Mouse (Mus musculus) hindbrain, embryonic 12.5 days (tissue): ENCODE data around the gene Uap1. TPM values are rescaled to one million over a fixed set of nuclear protein-coding genes. Genes with fewer than 3 reads are reported as not detected.

Experiments used
- ATAC-seq: fragments of 200-750 bp; cut with Nextera tagmentation; 2 replicates; pipeline ENCODE4 v1.8.0; 2017; ENCODE audit warnings: moderate TSS enrichment; ENCODE audit not compliant: low FRiP score
- H3K27ac ChIP-seq: fragments of 300-500 bp; sonication (generic); 2 replicates; pipeline ENCODE4 v1.5.1; 2016; ENCODE audit warnings: mild to moderate bottlenecking
- H3K27me3 ChIP-seq: fragments of 300-500 bp; sonication (generic); 2 replicates; pipeline ENCODE4 v1.6.1; 2016; ENCODE audit warnings: mild to moderate bottlenecking
- H3K36me3 ChIP-seq: fragments of 300-500 bp; sonication (generic); 2 replicates; pipeline ENCODE4 v1.6.1; 2016; ENCODE audit warnings: mild to moderate bottlenecking
- H3K4me1 ChIP-seq: fragments of 300-500 bp; sonication (generic); 2 replicates; pipeline ENCODE4 v1.6.1; 2016
- H3K4me2 ChIP-seq: fragments of 300-500 bp; sonication (generic); replicated peaks from 2 replicates; pipeline ENCODE4 v1.6.1; 2016; ENCODE audit warnings: mild to moderate bottlenecking
- H3K4me3 ChIP-seq: fragments of 300-500 bp; sonication (generic); 2 replicates; pipeline ENCODE4 v1.5.1; 2016; ENCODE audit warnings: mild to moderate bottlenecking
- H3K9ac ChIP-seq: fragments of 300-500 bp; sonication (generic); 2 replicates; pipeline ENCODE4 v1.6.1; 2016; ENCODE audit warnings: mild to moderate bottlenecking, moderate library complexity
- H3K9me3 ChIP-seq: fragments of 300-500 bp; sonication (generic); replicated peaks from 2 replicates; pipeline ENCODE4 v1.6.1; 2016; ENCODE audit warnings: mild to moderate bottlenecking
- WGBS: fragments of 180-500 bp; shearing (Covaris S2); methylation state at CpG from one replicate; pipeline ENCODE4 v1.1.7; 2016; 5-methylcytosine and 5-hydroxymethylcytosine counted together
- polyA plus RNA-seq: library from polyadenylated mRNA; unstranded; fragments of >200 nt; fragmentation: Nextera tagmentation; extraction: Ambion mirVana; gene quantifications from 2 replicates; pipeline ENCODE4 v1.2.1, GENCODE M21; 2016

The Uap1 gene
- polyA plus RNA-seq, 1 experiment from 2014 or later = 67.8 TPM

GRCm38 (mm10) chr1:170142256-170142871 lies 32.4 kb downstream of the Uap1 start:
- Histone ChIP-seq H3K4me3 (no peak overlapping the region), H3K27ac (no peak overlapping the region), H3K4me2 (no peak overlapping the region), H3K9ac (no peak overlapping the region), H3K9me3 (no peaks in the 10 kb centered on the region), H3K27me3 (no peaks in the 10 kb centered on the region), H3K4me1 (no peaks in the 10 kb centered on the region), H3K36me3 (peaks cover 10% of the 10 kb centered on the region; the same call in 1 of the 2 replicates)
- 86% methylated on average over 8 of the region's 8 CpGs for WGBS
- no peak for ATAC-seq

- Histone ChIP-seq H3K27ac (no peak overlapping the region), H3K9ac (no peak overlapping the region), H3K4me3 (no peak overlapping the region), H3K36me3 (peaks cover 10% of the 10 kb centered on the region; the same call in 1 of the 2 replicates), H3K4me2 (no peak overlapping the region), H3K4me1 (no peaks in the 10 kb centered on the region), H3K27me3 (no peaks in the 10 kb centered on the region), H3K9me3 (no peaks in the 10 kb centered on the region)
- no peak for ATAC-seq
- WGBS = 93% methylated on average over 5 of the region's 5 CpGs
These were observed 33.1 kb downstream of the Uap1 start for GRCm38 (mm10) chr1:170141626-170142025.

GRCm38 (mm10) chr1:170136351-170137009 lies 38.3 kb downstream of the Uap1 start:
- 32% methylated on average over 7 of the region's 7 CpGs for WGBS
- Histone ChIP-seq H3K9me3 (no peaks in the 10 kb centered on the region), H3K27me3 (no peaks in the 10 kb centered on the region), H3K4me3 (no peak overlapping the region), H3K4me1 (no peaks in the 10 kb centered on the region), H3K27ac (no peak overlapping the region), H3K4me2 (no peak overlapping the region), H3K36me3 (no peaks in the 10 kb centered on the region), H3K9ac (no peak overlapping the region)
- peak; percentile 71; the same call in 1 of the 2 replicates for ATAC-seq

- ATAC-seq = no peak
- no peak overlapping the region for H3K4me3 ChIP-seq
- H3K4me2 ChIP-seq = no peak overlapping the region
- H3K36me3 ChIP-seq = no peaks in the 10 kb centered on the region
- no peak overlapping the region for H3K9ac ChIP-seq
- WGBS = 90% methylated on average over 8 of the region's 8 CpGs
- no peak overlapping the region for H3K27ac ChIP-seq
- H3K9me3 ChIP-seq = no peaks in the 10 kb centered on the region
- no peaks in the 10 kb centered on the region for H3K27me3 ChIP-seq
- H3K4me1 ChIP-seq = no peaks in the 10 kb centered on the region
These were observed 40.5 kb downstream of the Uap1 start for GRCm38 (mm10) chr1:170134264-170134663.

- no peak for ATAC-seq
- H3K4me2 ChIP-seq = no peak overlapping the region
- no peak overlapping the region for H3K27ac ChIP-seq
- no peaks in the 10 kb centered on the region for H3K36me3 ChIP-seq
- H3K4me3 ChIP-seq = no peak overlapping the region
- no peaks in the 10 kb centered on the region for H3K9me3 ChIP-seq
- H3K4me1 ChIP-seq = no peaks in the 10 kb centered on the region
- WGBS = 69% methylated on average over 3 of the region's 3 CpGs
- H3K9ac ChIP-seq = no peak overlapping the region
- H3K27me3 ChIP-seq = no peaks in the 10 kb centered on the region
These were observed 43.8 kb downstream of the Uap1 start for GRCm38 (mm10) chr1:170130962-170131361.

GRCm38 (mm10) chr1:170124644-170125043 lies 50.1 kb downstream of the Uap1 start:
- Histone ChIP-seq H3K27me3 (no peaks in the 10 kb centered on the region), H3K4me1 (no peaks in the 10 kb centered on the region), H3K9me3 (no peaks in the 10 kb centered on the region), H3K9ac (no peak overlapping the region), H3K4me3 (no peak overlapping the region), H3K27ac (no peak overlapping the region), H3K4me2 (no peak overlapping the region), H3K36me3 (no peaks in the 10 kb centered on the region)
- ATAC-seq = no peak
- WGBS = 63% methylated on average over 2 of the region's 2 CpGs

- WGBS = 89% methylated on average over 6 of the region's 6 CpGs
- Histone ChIP-seq H3K36me3 (no peaks in the 10 kb centered on the region), H3K4me2 (no peak overlapping the region), H3K27me3 (no peaks in the 10 kb centered on the region), H3K4me3 (no peak overlapping the region), H3K9me3 (no peaks in the 10 kb centered on the region), H3K9ac (no peak overlapping the region), H3K4me1 (no peaks in the 10 kb centered on the region), H3K27ac (no peak overlapping the region)
- ATAC-seq = no peak
These were observed 61.1 kb downstream of the Uap1 start for GRCm38 (mm10) chr1:170113616-170114015.

- H3K4me1 ChIP-seq = no peaks in the 10 kb centered on the region
- no peaks in the 10 kb centered on the region for H3K27me3 ChIP-seq
- H3K4me3 ChIP-seq = no peak overlapping the region
- no peaks in the 10 kb centered on the region for H3K36me3 ChIP-seq
- 75% methylated on average over 10 of the region's 10 CpGs for whole genome bisulfite sequencing
- no peak overlapping the region for H3K27ac ChIP-seq
- no peak for ATAC-seq
- no peak overlapping the region for H3K4me2 ChIP-seq
- no peaks in the 10 kb centered on the region for H3K9me3 ChIP-seq
- H3K9ac ChIP-seq = no peak overlapping the region
These were observed 62.5 kb downstream of the Uap1 start for GRCm38 (mm10) chr1:170112261-170112660.

GRCm38 (mm10) chr1:170111651-170112226 lies 63.0 kb downstream of the Uap1 start:
- ATAC-seq = no peak
- no peak overlapping the region for H3K27ac ChIP-seq
- no peaks in the 10 kb centered on the region for H3K36me3 ChIP-seq
- no peak overlapping the region for H3K4me3 ChIP-seq
- no peaks in the 10 kb centered on the region for H3K9me3 ChIP-seq
- no peaks in the 10 kb centered on the region for H3K27me3 ChIP-seq
- H3K4me2 ChIP-seq = no peak overlapping the region; the same call in 1 of the 2 replicates
- H3K9ac ChIP-seq = no peak overlapping the region
- 70% methylated on average over 16 of the region's 16 CpGs for WGBS
- H3K4me1 ChIP-seq = no peaks in the 10 kb centered on the region

- H3K27ac ChIP-seq = peak within 1 kb of the TSS; percentile 62
- no peaks in the 10 kb centered on the region for H3K36me3 ChIP-seq
- ATAC-seq = no peak
- WGBS = 65% methylated on average over 17 of the region's 17 CpGs
- peak within 1 kb of the TSS; percentile 37 for H3K4me2 ChIP-seq
- H3K4me3 ChIP-seq = peak within 1 kb of the TSS; percentile 26
- peak within 1 kb of the TSS; percentile 33 for H3K9ac ChIP-seq
- H3K4me1 ChIP-seq = no peaks in the 10 kb centered on the region
- H3K9me3 ChIP-seq = no peaks in the 10 kb centered on the region
- H3K27me3 ChIP-seq = no peaks in the 10 kb centered on the region
These were observed 64.0 kb downstream of the Uap1 start, which contains the start of gene Ddr2 for GRCm38 (mm10) chr1:170110516-170111332. Ddr2 (minus strand) TSS chr1:170110762.

GRCm38 (mm10) chr1:170109776-170110515 lies 64.8 kb downstream of the Uap1 start:
- H3K9ac ChIP-seq = peak overlapping the region; percentile 33

More at GRCm38 (mm10) chr1:170109776-170110515, 64.8 kb downstream of the Uap1 start:
- WGBS = 72% methylated on average over 19 of the region's 19 CpGs
- no peaks in the 10 kb centered on the region for H3K36me3 ChIP-seq
- peak overlapping the region; percentile 26 for H3K4me3 ChIP-seq
- H3K27me3 ChIP-seq = no peaks in the 10 kb centered on the region
- H3K4me2 ChIP-seq = peak overlapping the region; percentile 37
- H3K9me3 ChIP-seq = no peaks in the 10 kb centered on the region
- ATAC-seq = no peak
- H3K4me1 ChIP-seq = no peaks in the 10 kb centered on the region
- H3K27ac ChIP-seq = peak overlapping the region; percentile 62
